Mouse (Mus musculus) kidney, postnatal 4 days (tissue): ENCODE results near the gene Nfkbid.
"Not testable (repeated sequence)": the region's sequence is repeated elsewhere in the genome, so short reads cannot be mapped to it uniquely, and the experiment has no call there.

Experiments
- DNase-seq, 2 experiments: peaks; one replicate each; pipeline ENCODE4 v3.0.0; 2021; ENCODE audit warnings: mixed read lengths in 2 of 2

The Nfkbid gene

DNA sequence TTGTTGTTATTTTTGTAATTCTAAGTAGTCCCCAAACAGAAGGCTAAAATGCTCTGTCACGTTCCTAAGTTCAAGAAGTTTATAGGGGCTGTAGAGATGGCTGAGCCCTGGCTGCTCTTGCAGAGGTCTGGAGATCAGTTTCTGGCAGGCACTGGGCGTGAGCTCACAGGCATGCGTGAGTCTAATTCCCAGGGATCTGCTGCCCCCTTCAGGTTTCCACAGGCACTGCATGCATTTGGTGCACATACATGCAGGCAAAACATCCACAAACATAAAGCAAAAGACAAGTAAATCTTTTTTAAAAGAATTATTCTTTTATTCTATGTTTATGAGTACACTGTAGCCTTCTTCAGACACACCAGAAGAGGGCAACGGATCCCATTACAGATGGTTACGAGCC, 50.9 kb downstream of the Nfkbid start:
- DNase-seq: peak; percentile 76 to 77

DNA sequence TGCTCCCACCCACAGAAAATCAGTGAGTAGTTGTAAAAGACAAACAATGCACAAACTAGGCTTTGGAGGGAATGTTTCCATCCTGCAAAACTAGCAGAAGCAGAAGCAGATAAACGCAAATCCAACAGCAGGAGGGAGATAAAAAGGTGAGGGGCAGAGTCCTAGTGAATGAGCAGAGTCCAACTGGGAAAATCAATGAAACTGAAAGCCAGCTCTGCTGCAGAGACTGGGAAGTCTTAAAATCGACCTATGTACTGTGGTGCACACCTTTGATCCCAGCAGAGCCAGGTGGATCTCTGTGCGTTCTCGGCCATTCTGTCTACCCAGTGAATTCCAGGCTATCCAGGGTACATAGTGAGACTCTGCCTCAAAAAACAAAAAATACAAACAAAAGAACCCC, 53.5 kb downstream of the Nfkbid start:
- DNase-seq: no peak

DNA sequence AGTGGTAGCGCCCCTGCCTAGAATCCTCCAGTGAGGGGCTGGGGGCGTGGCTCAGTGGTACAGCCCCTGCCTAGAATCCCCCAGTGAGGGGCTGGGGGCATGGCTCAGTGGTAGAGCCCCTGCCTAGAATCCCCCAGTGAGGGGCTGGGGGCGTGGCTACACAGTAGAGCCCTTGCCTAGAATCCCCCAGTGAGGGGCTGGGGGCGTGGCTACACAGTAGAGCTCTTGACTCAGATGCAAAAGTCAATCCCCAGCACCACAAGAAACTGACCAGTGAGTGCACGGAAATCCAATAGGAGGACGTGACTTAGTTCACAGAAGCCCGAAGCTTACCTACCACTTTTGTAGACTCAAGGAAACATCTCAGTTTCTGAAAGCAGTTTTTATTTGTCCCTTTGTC, 54.6 kb downstream of the Nfkbid start:
- DNase-seq: not testable (repeated sequence)

DNA sequence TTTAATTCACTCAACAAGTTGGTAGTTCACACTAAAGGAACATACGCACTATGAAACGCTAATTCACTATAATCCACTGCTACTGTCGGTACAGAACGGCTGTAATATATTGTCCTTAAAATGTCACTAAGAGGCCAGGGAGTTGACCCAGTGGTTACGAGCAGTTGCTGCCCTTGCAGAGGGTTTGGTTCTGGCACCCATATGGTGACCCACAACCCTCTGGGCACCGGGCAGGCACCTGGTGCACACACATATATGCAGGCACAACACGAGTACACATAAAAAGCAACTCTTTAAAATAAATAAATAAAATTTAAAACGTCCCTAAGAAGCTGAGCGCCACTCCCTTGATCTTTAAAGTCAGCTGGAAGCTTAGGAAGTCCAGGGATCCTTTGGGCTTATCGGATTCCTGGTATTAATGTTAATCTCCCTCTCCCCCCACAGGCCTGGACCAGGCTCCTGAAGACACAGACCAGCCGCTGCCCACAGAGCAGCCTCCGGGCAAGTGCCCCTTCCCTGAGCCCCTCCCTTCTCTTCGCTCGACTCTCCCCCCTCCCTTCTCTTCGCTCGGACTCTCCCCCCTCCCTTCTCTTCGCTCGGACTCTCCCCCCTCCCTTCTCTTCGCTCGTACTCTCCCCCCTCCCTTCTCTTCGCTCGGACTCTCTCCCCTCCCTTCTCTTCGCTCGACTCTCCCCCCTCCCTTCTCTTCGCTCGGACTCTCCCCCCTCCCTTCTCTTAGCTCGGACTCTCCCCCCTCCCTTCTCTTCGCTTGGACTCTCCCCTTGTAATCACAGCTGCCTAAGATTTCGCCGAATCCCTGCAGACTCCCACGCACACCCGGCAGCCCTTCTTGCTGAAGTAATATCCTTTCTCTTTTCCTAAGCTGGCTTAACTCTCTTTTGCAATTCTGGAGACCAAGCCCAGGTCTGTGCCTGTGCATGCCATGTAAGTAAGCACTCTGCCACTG, 56.2 kb downstream of the Nfkbid start:
- peak; percentile 71 to 82 for DNase-seq
